Mouse (Mus musculus) cerebellum, adult 2 months (tissue): ENCODE measurements at regions not wholly inside any gene's neighbourhood (a gene's known extent, or its start where the extent isn't known, plus 50 kb on each side); places are given as distances from the start of the nearest gene placed in this dataset.

Experiments
- CTCF ChIP-seq: fragments of 200-500 bp; IDR thresholded peaks from 2 replicates; pipeline ENCODE4 v1.5.1; 2011; ENCODE audit warnings: low read depth, mild to moderate bottlenecking, control low read depth, low read length, moderate library complexity, borderline replicate concordance; ENCODE audit not compliant: insufficient read depth
- POLR2A ChIP-seq: fragments of 200-500 bp; IDR thresholded peaks from 2 replicates; pipeline ENCODE4 v1.6.1; 2011; ENCODE audit warnings: low read length, control low read depth, borderline replicate concordance; ENCODE audit not compliant: insufficient read depth

GRCm38 (mm10) chr7:134467216-134467615 lies 81.8 kb upstream of the D7Ertd443e start:
- no peak for TF ChIP-seq CTCF
- no peak for TF ChIP-seq POLR2A
